Mouse (Mus musculus) kidney, postnatal 0 days (tissue): ENCODE measurements around the gene Lmtk3. TPM values are rescaled to one million over a fixed set of nuclear protein-coding genes. Genes with fewer than 3 reads are reported as not detected.
A peak's percentile ranks its signal among the peaks of the same experiment; 100 is the strongest.

Source experiments
- ATAC-seq: fragments of 200-750 bp; cut with Nextera tagmentation; replicated peaks from 2 replicates; pipeline ENCODE4 v1.8.0; 2017; ENCODE audit warnings: low read depth, moderate number of reproducible peaks, moderate TSS enrichment, moderate library complexity; ENCODE audit not compliant: low FRiP score
- DNase-seq: peaks from one replicate; pipeline ENCODE4 v3.0.0-alpha.2; 2016; ENCODE audit warnings: low spot score
- H3K27ac ChIP-seq: fragments of 300-500 bp; sonication (generic); 2 replicates; pipeline ENCODE4 v1.5.1; 2014; ENCODE audit warnings: mild to moderate bottlenecking
- H3K27me3 ChIP-seq: fragments of 300-500 bp; sonication (generic); 2 replicates; pipeline ENCODE4 v1.6.1; 2014; ENCODE audit warnings: low read length, mixed read lengths; ENCODE audit not compliant: insufficient read depth
- H3K36me3 ChIP-seq: fragments of 300-500 bp; sonication (generic); 2 replicates; pipeline ENCODE4 v1.6.1; 2014; ENCODE audit warnings: low read length, mixed read lengths; ENCODE audit not compliant: insufficient read depth
- H3K4me1 ChIP-seq: fragments of 300-500 bp; sonication (generic); replicated peaks from 2 replicates; pipeline ENCODE4 v1.6.1; 2014; ENCODE audit warnings: antibody characterized with exemption, low read length, mixed read lengths; ENCODE audit not compliant: insufficient read depth
- H3K4me2 ChIP-seq: fragments of 300-500 bp; sonication (generic); 2 replicates; pipeline ENCODE4 v1.6.1; 2014; ENCODE audit warnings: mild to moderate bottlenecking, low read length, moderate library complexity, mixed read lengths
- H3K4me3 ChIP-seq: fragments of 300-500 bp; sonication (generic); replicated peaks from 2 replicates; pipeline ENCODE4 v1.5.1; 2014; ENCODE audit warnings: low read depth, low read length
- H3K9ac ChIP-seq: fragments of 300-500 bp; sonication (generic); 2 replicates; pipeline ENCODE4 v1.6.1; 2014; ENCODE audit warnings: low read depth, low read length
- H3K9me3 ChIP-seq: fragments of 300-500 bp; sonication (generic); replicated peaks from 2 replicates; pipeline ENCODE4 v1.6.1; 2016; ENCODE audit warnings: low read length, inconsistent platforms, mixed read lengths
- CTCF ChIP-seq: IDR thresholded peaks from 2 replicates; pipeline ENCODE4 v1.5.1; 2016; ENCODE audit warnings: antibody characterized with exemption, low read depth, mild to moderate bottlenecking, moderate library complexity
- WGBS: fragments of 180-500 bp; shearing (Covaris S2); extraction: QIAGEN DNeasy Blood & Tissue Kit; methylation state at CpG from one replicate; pipeline ENCODE4 v1.1.7; 2014; 5-methylcytosine and 5-hydroxymethylcytosine counted together
- polyA plus RNA-seq: library from polyadenylated mRNA; unstranded; fragments of >200 nt; fragmentation: Nextera tagmentation; extraction: Ambion mirVana; gene quantifications from 2 replicates; pipeline ENCODE4 v1.2.1, GENCODE M21; 2015

The Lmtk3 gene
- 0.59 and 0.91 TPM in 2 replicates for polyA plus RNA-seq

- DNase-seq, result peak; percentile 75
- Histone ChIP-seq H3K9me3 (no peaks in the 10 kb centered on the region), H3K4me3 (peak within 1 kb of the TSS; percentile 53), H3K9ac (peak within 1 kb of the TSS; percentile 63), H3K27ac (no peak within 1 kb of the TSS), H3K4me1 (peaks cover 19% of the 10 kb centered on the region; the same call in 1 of the 2 replicates), H3K27me3 (no peaks in the 10 kb centered on the region), H3K4me2 (peak within 1 kb of the TSS; percentile 86), H3K36me3 (no peaks in the 10 kb centered on the region)
- peak; percentile 41; the same call in 1 of the 2 replicates for TF ChIP-seq CTCF
- WGBS, result under 1% methylated on average over 38 of the region's 38 CpGs
- ATAC-seq, result no peak
Observed at GRCm38 (mm10) chr7:45783511-45784091, at the start of gene Lmtk3. Lmtk3 (plus strand) TSS chr7:45783738.

DNA sequence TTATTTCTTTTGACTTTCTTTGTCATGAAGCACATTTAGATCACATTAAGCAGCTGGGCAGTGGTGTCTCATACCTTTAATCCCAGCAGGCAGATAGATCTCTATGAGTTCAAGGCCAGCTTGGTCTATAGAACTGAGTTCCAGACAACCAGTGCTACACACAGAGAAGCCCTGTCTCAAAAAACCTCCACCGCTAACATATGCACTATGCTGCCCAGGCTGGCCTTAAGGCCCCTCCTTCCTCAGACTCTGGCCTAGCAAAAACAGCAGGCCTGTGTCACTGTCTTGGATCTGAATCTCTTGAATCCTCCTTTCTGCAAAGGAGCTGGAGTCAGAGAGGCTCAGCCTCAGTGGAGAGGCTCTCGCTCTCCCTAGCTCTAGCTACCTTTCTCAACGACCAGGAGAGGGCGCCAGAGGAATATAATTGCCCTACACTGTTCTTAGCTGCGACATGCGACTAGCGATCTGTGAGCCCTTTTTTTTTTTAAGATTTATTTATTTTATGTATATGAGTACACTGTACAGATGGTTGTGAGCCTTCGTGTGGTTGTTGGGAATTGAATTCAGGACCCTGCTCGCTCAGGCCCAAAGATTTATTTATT lies 44.3 kb upstream of the Lmtk3 start:
- Histone ChIP-seq H3K4me2 (no peak overlapping the region), H3K36me3 (no peaks in the 10 kb centered on the region), H3K4me1 (0 out of 2 replicates have a peak, but pooled peaks cover 6% of the 10 kb centered on the region), H3K9ac (no peak overlapping the region), H3K27ac (no peak overlapping the region), H3K9me3 (no peaks in the 10 kb centered on the region), H3K4me3 (no peak overlapping the region), H3K27me3 (no peaks in the 10 kb centered on the region)
- ATAC-seq, result peak; percentile 74
- peak; percentile 92 for DNase-seq
- WGBS, result 8% methylated on average over 9 of the region's 9 CpGs
- TF ChIP-seq CTCF, result peak; percentile 90

GRCm38 (mm10) chr7:45739820-45740219 lies 43.7 kb upstream of the Lmtk3 start:
- Histone ChIP-seq H3K27ac (no peak overlapping the region), H3K36me3 (no peaks in the 10 kb centered on the region), H3K4me2 (no peak overlapping the region), H3K4me1 (0 out of 2 replicates have a peak, but pooled peaks cover 6% of the 10 kb centered on the region), H3K27me3 (no peaks in the 10 kb centered on the region), H3K4me3 (no peak overlapping the region), H3K9ac (no peak overlapping the region), H3K9me3 (no peaks in the 10 kb centered on the region)
- TF ChIP-seq CTCF, result no peak
- ATAC-seq (no peak), DNase-seq (no peak)
- 69% methylated on average over 10 of the region's 10 CpGs for WGBS

DNA sequence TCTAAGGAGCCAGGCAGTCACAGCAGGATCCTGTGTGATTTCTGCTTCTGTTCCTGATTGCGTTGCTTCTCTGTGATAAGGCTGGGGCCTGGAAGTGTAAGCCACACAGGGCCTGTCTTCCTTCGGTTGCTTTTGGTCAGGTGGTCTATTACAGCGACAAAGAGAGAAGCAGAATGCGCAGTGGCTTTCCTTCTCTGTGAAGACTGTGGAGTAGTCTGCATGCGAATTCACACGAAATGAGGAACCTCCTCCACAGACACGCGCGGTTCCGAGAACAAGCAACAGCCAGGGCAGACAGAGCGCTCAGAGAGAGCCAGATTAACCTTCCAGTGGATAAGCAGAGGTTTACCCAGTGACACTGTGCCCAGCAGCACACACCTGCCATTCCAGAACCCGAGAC lies 42.2 kb upstream of the Lmtk3 start:
- Histone ChIP-seq H3K27me3 (no peaks in the 10 kb centered on the region), H3K36me3 (no peaks in the 10 kb centered on the region), H3K4me1 (0 out of 2 replicates have a peak, but pooled peaks cover 6% of the 10 kb centered on the region), H3K4me3 (no peak overlapping the region), H3K9ac (no peak overlapping the region), H3K27ac (no peak overlapping the region), H3K9me3 (no peaks in the 10 kb centered on the region), H3K4me2 (no peak overlapping the region)
- no peak for TF ChIP-seq CTCF
- WGBS, result 87% methylated on average over 12 of the region's 12 CpGs
- DNase-seq (no peak), ATAC-seq (no peak)

- H3K9ac ChIP-seq, result no peak overlapping the region
- peak overlapping the region; percentile 38 for H3K4me2 ChIP-seq
- no peaks in the 10 kb centered on the region for H3K36me3 ChIP-seq
- H3K9me3 ChIP-seq, result no peaks in the 10 kb centered on the region
- no peak overlapping the region for H3K27ac ChIP-seq
- no peak for DNase-seq
- H3K27me3 ChIP-seq, result no peaks in the 10 kb centered on the region
- 0 out of 2 replicates have a peak, but pooled peaks cover 6% of the 10 kb centered on the region for H3K4me1 ChIP-seq
- TF ChIP-seq CTCF, result no peak
- WGBS, result 38% methylated on average over 11 of the region's 11 CpGs
- no peak for ATAC-seq
- peak overlapping the region; percentile 20 for H3K4me3 ChIP-seq
Observed at GRCm38 (mm10) chr7:45741777-45742176, 41.8 kb upstream of the Lmtk3 start.

- Histone ChIP-seq H3K9me3 (no peaks in the 10 kb centered on the region), H3K9ac (no peak overlapping the region), H3K36me3 (no peaks in the 10 kb centered on the region), H3K27me3 (no peaks in the 10 kb centered on the region), H3K4me2 (peak overlapping the region; percentile 38), H3K4me3 (peak overlapping the region; percentile 20), H3K27ac (no peak overlapping the region), H3K4me1 (0 out of 2 replicates have a peak, but pooled peaks cover 6% of the 10 kb centered on the region)
- WGBS, result 42% methylated on average over 19 of the region's 19 CpGs
- TF ChIP-seq CTCF, result peak; percentile 55
- DNase-seq (no peak), ATAC-seq (0 out of 2 replicates have a peak, but pooled peaks have one; percentile 14)
Observed at GRCm38 (mm10) chr7:45742338-45742737, 41.2 kb upstream of the Lmtk3 start.
